Mouse (Mus musculus): ENCODE measurements around the gene Lpar1.

DNA sequence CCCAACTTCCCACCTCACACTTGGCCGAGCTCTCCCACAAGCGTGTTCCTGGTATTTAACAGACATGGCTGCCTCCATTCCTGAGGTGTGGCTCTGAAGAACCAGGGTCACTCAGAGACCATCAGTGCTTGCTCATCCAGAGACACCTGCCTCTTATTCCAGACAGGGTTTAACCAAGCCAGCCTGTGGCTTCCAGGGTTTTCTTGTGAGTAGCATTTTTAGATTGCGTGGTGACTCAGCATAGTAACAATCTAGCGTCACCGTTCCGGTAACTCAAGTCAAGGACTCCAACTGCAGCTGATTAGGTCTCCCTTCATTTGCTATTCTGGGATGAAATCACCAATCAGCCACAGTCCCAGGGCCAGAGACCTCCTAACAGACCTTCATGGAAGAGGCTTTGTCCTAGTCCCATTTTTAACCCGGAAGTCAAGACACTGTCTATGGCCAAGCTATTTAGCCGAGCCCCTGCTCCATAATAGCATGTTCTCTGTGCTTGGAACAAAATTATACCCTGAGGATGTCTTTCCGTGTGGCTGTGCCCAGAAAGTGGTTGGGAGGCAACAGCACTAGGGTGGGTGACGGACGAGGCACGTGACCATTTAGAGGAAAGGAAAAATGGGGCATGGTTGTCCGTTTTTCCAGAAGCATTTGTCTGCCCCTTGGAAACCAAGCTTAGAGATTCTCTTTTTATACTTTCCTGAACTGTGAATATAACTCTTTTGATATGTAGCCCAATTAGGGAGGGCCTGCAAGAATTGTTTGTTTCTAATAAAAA, 89.1 kb downstream of the Lpar1 start:
- TF ChIP-seq TAL1 (IDR thresholded peaks at IDR 0.05; ENCODE audit: low read length) (no peak), GATA1 (IDR thresholded peaks at IDR 0.05; ENCODE audit: low read length) (no peak)

Measured in erythroblast, embryonic 14.5 days (primary cell).